In the genomic region with DNA sequence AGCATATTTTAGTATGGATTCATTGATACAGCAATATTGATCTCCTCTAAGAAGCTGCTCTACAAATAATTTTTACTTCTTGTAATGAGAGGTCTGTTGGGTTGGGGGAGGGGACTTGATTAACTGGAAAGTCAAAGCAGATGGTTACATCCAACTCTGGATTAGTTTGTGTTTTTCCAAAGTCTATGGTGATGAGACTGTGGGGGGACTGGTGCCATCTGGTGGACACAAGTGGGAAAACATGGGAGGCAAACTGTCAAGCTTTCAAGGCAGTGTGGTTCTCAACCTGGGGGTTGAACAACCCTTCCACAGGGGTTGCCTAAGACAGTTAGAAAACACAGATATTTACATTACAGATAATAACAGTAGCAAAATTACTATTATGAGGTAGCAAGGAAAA, we compare ENCODE assay signal across 9 mouse cellular contexts. TPM values are rescaled to one million over a fixed set of nuclear protein-coding genes. Genes with fewer than 3 reads are reported as not detected.
DNase-seq lines count a peak whose midpoint lies in the region; ATAC-seq lines count a peak whose summit lies in the region.
"Had no signal": no experiment of that assay in that cellular context is flagged by ENCODE, and none has a peak within 500 bp of the region (broad histone marks: within the 10 kb centered on the region; RNA-seq: fewer than 3 reads in every experiment).

No protein-coding gene starts in this region.

- ATAC-seq in hindbrain, embryonic 12.5 days (ENCODE audit: low FRiP score) = no peak
- ATAC-seq in common myeloid progenitor, adult 5-6 weeks (replicated peaks; ENCODE audit: low read depth, poor library complexity, severe bottlenecking) = peak; percentile 71

- no peaks in the 10 kb centered on the region for H3K4me1 ChIP-seq in hindbrain, embryonic 10.5 days (replicated peaks)
- no peaks in the 10 kb centered on the region for H3K4me1 ChIP-seq in hindbrain, embryonic 12.5 days

- H3K27me3 ChIP-seq in hindbrain, embryonic 10.5 days (ENCODE audit: insufficient read depth, poor library complexity, severe bottlenecking) = no peaks in the 10 kb centered on the region
- no peaks in the 10 kb centered on the region for H3K27me3 ChIP-seq in hindbrain, embryonic 12.5 days
- H3K27me3 ChIP-seq in splenic B cell, adult 2 months (ENCODE audit: control insufficient read depth, insufficient read depth, low read length, poor library complexity, severe bottlenecking) = no peaks in the 10 kb centered on the region
- H3K27me3 ChIP-seq: embryonic facial prominence, embryonic 12.5 days had no signal

- no peak overlapping the region for H3K4me2 ChIP-seq in hindbrain, embryonic 12.5 days (replicated peaks)
- H3K4me2 ChIP-seq: embryonic facial prominence, embryonic 12.5 days had no signal

- H3K36me3 ChIP-seq in hindbrain, embryonic 10.5 days = no peaks in the 10 kb centered on the region
- no peaks in the 10 kb centered on the region for H3K36me3 ChIP-seq in hindbrain, embryonic 12.5 days
- no peaks in the 10 kb centered on the region for H3K36me3 ChIP-seq in splenic B cell, adult 2 months (ENCODE audit: control insufficient read depth, insufficient read depth, low read length, poor library complexity, severe bottlenecking)
- H3K36me3 ChIP-seq: embryonic facial prominence, embryonic 12.5 days had no signal

- H3K9ac ChIP-seq in hindbrain, embryonic 12.5 days = no peak overlapping the region
- H3K9ac ChIP-seq: embryonic facial prominence, embryonic 12.5 days had no signal

- no peak overlapping the region for H3K4me3 ChIP-seq in hindbrain, embryonic 10.5 days
- H3K4me3 ChIP-seq in hindbrain, embryonic 12.5 days = no peak overlapping the region
- H3K4me3 ChIP-seq: embryonic facial prominence, embryonic 12.5 days had no signal

- no peaks in the 10 kb centered on the region for H3K9me3 ChIP-seq in hindbrain, embryonic 10.5 days
- no peaks in the 10 kb centered on the region for H3K9me3 ChIP-seq in hindbrain, embryonic 12.5 days (replicated peaks)
- H3K9me3 ChIP-seq: embryonic facial prominence, embryonic 12.5 days had no signal

- H3K27ac ChIP-seq in hindbrain, embryonic 10.5 days = no peak overlapping the region
- no peak overlapping the region for H3K27ac ChIP-seq in hindbrain, embryonic 12.5 days
- H3K27ac ChIP-seq: embryonic facial prominence, embryonic 12.5 days had no signal

- peak; percentile 55 for DNase-seq in hindbrain, embryonic 10.5 days (ENCODE audit: low spot score)
- peak; percentile 87 for DNase-seq in NIH3T3 (ENCODE audit: low read depth)
- DNase-seq in gastrocnemius, postnatal 4 days (ENCODE audit: low spot score in 2 of 2) = peak; percentile 31 to 54
- peak; percentile 60 to 84 for DNase-seq in layer of hippocampus, adult 18-20 months (ENCODE audit: low spot score in 2 of 2)
- peak; percentile 48 for DNase-seq in lung, postnatal 36 days
- peak; percentile 29 for DNase-seq in splenic B cell, adult 2 months (ENCODE audit: low read depth, low spot score)

RNA-seq across cellular contexts. Expression of a gene that starts 39.2 kb away (rescaled TPM):
- not detected in 2 replicates for polyA plus RNA-seq in hindbrain, embryonic 10.5 days (2016; fragmentation: Nextera tagmentation; extraction: Ambion mirVana)
- 0.10 and 0.30 TPM in 2 replicates for polyA plus RNA-seq in hindbrain, embryonic 12.5 days (2016; fragmentation: Nextera tagmentation; extraction: Ambion mirVana)
- total RNA-seq in common myeloid progenitor, adult 5-6 weeks (2017) = not detected in 2 replicates
- 100 to 1,000 TPM; 137 to 148 TPM for total RNA-seq in gastrocnemius, postnatal 4 days (2021)
- total RNA-seq in layer of hippocampus, adult 18-20 months (2021) = under 1 TPM in 1 of 2 experiments, not detected in 1; 0.30 TPM

RNA-seq across cellular contexts. Expression of a gene that starts 54.1 kb away (rescaled TPM):
- 3.1 and 3.3 TPM in 2 replicates for polyA plus RNA-seq in hindbrain, embryonic 10.5 days (2016; fragmentation: Nextera tagmentation; extraction: Ambion mirVana)
- polyA plus RNA-seq in hindbrain, embryonic 12.5 days (2016; fragmentation: Nextera tagmentation; extraction: Ambion mirVana) = 4.7 and 5.0 TPM in 2 replicates
- 1.6 and 2.0 TPM in 2 replicates for total RNA-seq in common myeloid progenitor, adult 5-6 weeks (2017)
- total RNA-seq in gastrocnemius, postnatal 4 days (2021) = 1 to 10 TPM; 1.4 to 2.3 TPM
- total RNA-seq in layer of hippocampus, adult 18-20 months (2021) = 1 to 10 TPM; 4.9 to 5.1 TPM

Comparison
In these comparisons a context has a peak if more than half of its experiments do, and no peak if none do; other contexts are left out.
1. DNase-seq: peak in every context shown above with its lines; median percentile 87 in NIH3T3; 72 in layer of hippocampus, adult 18-20 months; 55 in hindbrain, embryonic 10.5 days; 48 in lung, postnatal 36 days; 42 in gastrocnemius, postnatal 4 days; 29 in splenic B cell, adult 2 months.
2. RNA of a gene that starts 39.2 kb away (total RNA-seq): 137 to 148 TPM in gastrocnemius, postnatal 4 days; 0.30 TPM in layer of hippocampus, adult 18-20 months and not detected in common myeloid progenitor, adult 5-6 weeks; every median in the first group is over 100 times any median in the second.